Mouse (Mus musculus) midbrain, embryonic 13.5 days (tissue): ENCODE measurements around the gene Specc1. TPM values are rescaled to one million over a fixed set of nuclear protein-coding genes. Genes with fewer than 3 reads are reported as not detected.

Experiments
- ATAC-seq: fragments of 200-750 bp; cut with Nextera tagmentation; 2 replicates; pipeline ENCODE4 v1.8.0; 2017; ENCODE audit warnings: mild to moderate bottlenecking, moderate TSS enrichment, moderate library complexity
- H3K27ac ChIP-seq: fragments of 300-500 bp; sonication (generic); 2 replicates; pipeline ENCODE4 v1.5.1; 2015; ENCODE audit warnings: inconsistent platforms, mild to moderate bottlenecking, moderate library complexity
- H3K27me3 ChIP-seq: fragments of 300-500 bp; sonication (generic); 2 replicates; pipeline ENCODE4 v1.6.1; 2015; ENCODE audit warnings: mild to moderate bottlenecking, inconsistent platforms
- H3K36me3 ChIP-seq: fragments of 300-500 bp; sonication (generic); 2 replicates; pipeline ENCODE4 v1.6.1; 2015; ENCODE audit warnings: mild to moderate bottlenecking, inconsistent platforms
- H3K4me1 ChIP-seq: fragments of 300-500 bp; sonication (generic); replicated peaks from 2 replicates; pipeline ENCODE4 v1.6.1; 2015; ENCODE audit warnings: inconsistent platforms
- H3K4me2 ChIP-seq: fragments of 300-500 bp; sonication (generic); replicated peaks from 2 replicates; pipeline ENCODE4 v1.6.1; 2015; ENCODE audit warnings: moderate library complexity, mild to moderate bottlenecking, inconsistent platforms
- H3K4me3 ChIP-seq: fragments of 300-500 bp; sonication (generic); replicated peaks from 2 replicates; pipeline ENCODE4 v1.5.1; 2015; ENCODE audit warnings: mild to moderate bottlenecking, inconsistent platforms
- H3K9ac ChIP-seq: fragments of 300-500 bp; sonication (generic); replicated peaks from 2 replicates; pipeline ENCODE4 v1.6.1; 2015; ENCODE audit warnings: mild to moderate bottlenecking, inconsistent platforms
- H3K9me3 ChIP-seq: fragments of 300-500 bp; sonication (generic); 2 replicates; pipeline ENCODE4 v1.6.1; 2016; ENCODE audit warnings: mild to moderate bottlenecking, inconsistent platforms
- WGBS: fragments of 180-500 bp; shearing (Covaris S2); methylation state at CpG from one replicate; pipeline ENCODE4 v1.1.7; 2015; 5-methylcytosine and 5-hydroxymethylcytosine counted together
- polyA plus RNA-seq: library from polyadenylated mRNA; unstranded; fragments of >200 nt; fragmentation: Nextera tagmentation; extraction: Ambion mirVana; gene quantifications from 2 replicates; pipeline ENCODE4 v1.2.1, GENCODE M21; 2015

Specc1 gene
- polyA plus RNA-seq, 1 experiment from 2014 or later = 15.2 TPM

DNA sequence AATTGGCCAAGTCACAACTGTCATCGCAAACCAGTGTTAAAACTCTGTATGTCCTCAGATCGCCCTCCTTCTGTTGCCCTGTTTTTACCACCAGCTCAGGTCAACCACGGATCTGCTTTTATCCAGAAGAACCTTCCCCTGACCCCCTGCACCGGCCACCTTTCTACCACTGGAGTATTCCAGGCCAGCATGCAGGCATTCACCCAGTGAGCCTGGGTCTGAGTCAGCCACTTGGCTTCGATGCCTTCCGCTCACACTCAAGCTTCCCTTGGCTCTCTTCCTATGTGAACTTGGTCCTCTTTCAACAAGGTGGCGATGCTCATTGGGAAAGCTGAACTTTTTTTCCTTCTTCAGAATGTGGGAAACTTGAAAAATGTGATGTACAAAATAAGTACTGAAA is 113.6 kb downstream of the Specc1 start:
- no peak overlapping the region for H3K4me3 ChIP-seq
- no peak for ATAC-seq
- no peaks in the 10 kb centered on the region for H3K27me3 ChIP-seq
- H3K27ac ChIP-seq = no peak overlapping the region
- no peak overlapping the region for H3K4me2 ChIP-seq
- H3K9ac ChIP-seq = no peak overlapping the region
- no peaks in the 10 kb centered on the region for H3K9me3 ChIP-seq
- peaks cover 10% of the 10 kb centered on the region for H3K4me1 ChIP-seq
- H3K36me3 ChIP-seq = no peaks in the 10 kb centered on the region
- WGBS = 84% methylated on average over 7 of the region's 7 CpGs

DNA sequence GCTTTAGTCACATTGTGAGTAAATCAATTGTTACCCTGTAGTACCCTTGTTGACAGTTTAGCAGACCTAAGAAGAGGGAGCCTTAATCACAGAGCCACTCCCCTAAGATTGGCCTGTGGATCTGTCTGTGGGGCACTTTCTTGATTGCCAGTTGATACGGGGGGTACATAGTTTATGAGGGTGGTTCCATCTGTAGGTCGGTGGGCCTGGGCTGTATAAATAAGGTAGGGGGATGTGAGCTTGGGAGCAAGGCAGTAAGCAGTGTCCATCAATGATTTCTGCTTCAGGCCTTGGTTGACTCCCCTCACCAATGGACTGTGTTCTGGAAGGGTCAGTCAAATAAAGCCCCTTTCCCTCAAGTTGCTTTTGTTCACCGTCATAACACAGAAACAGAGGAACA is 115.8 kb downstream of the Specc1 start:
- ATAC-seq = no peak

DNA sequence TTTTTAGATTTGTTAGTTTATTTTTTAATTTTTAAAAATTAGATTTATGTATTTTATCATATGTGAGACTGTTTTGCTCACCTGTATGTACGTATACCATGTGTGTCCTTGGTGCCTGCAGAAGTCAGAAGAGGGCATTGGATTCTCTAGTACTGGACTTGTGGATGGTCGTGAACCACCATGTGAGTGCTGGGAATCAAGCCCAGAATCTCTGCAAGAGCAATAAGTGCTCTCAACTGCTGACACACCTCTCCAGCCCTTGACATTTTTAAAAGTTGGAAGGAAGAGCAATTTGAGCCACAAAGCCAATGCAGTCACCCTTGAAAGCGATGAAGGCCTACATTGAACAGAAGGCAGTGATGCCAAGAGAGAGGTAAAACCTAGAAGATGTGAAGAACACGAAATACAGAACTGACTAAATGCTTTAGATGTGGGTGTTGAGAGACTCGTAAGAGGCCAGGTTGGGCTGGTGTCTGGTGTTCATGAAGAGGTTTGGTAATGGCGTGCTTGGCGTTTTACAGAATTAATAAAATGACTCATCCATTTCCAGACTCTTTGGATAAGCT is 117.1 kb downstream of the Specc1 start:
- no peak overlapping the region for H3K4me2 ChIP-seq
- no peaks in the 10 kb centered on the region for H3K27me3 ChIP-seq
- H3K4me3 ChIP-seq = no peak overlapping the region
- H3K36me3 ChIP-seq = no peaks in the 10 kb centered on the region
- WGBS = 88% methylated on average over 7 of the region's 7 CpGs
- H3K9ac ChIP-seq = no peak overlapping the region
- peaks cover 24% of the 10 kb centered on the region for H3K4me1 ChIP-seq
- H3K27ac ChIP-seq = no peak overlapping the region
- H3K9me3 ChIP-seq = no peaks in the 10 kb centered on the region
- ATAC-seq = no peak

More for the DNA sequence above, 115.8 kb downstream of the Specc1 start:
- Histone ChIP-seq H3K27ac (no peak overlapping the region), H3K4me2 (no peak overlapping the region), H3K9me3 (no peaks in the 10 kb centered on the region), H3K4me1 (peaks cover 14% of the 10 kb centered on the region), H3K9ac (no peak overlapping the region), H3K27me3 (no peaks in the 10 kb centered on the region), H3K36me3 (no peaks in the 10 kb centered on the region), H3K4me3 (no peak overlapping the region)
- 91% methylated on average over 3 of the region's 3 CpGs for WGBS

GRCm38 (mm10) chr11:62074578-62074977 is 118.0 kb downstream of the Specc1 start:
- Histone ChIP-seq H3K9ac (no peak overlapping the region), H3K4me3 (no peak overlapping the region)
- 90% methylated on average over 8 of the region's 8 CpGs for WGBS

GRCm38 (mm10) chr11:62075071-62075470 is 118.5 kb downstream of the Specc1 start:
- H3K9ac ChIP-seq = no peak overlapping the region
- ATAC-seq = no peak
- 90% methylated on average over 3 of the region's 3 CpGs for WGBS
- H3K9me3 ChIP-seq = no peaks in the 10 kb centered on the region
- peaks cover 14% of the 10 kb centered on the region for H3K4me1 ChIP-seq
- H3K36me3 ChIP-seq = no peaks in the 10 kb centered on the region
- no peak overlapping the region for H3K27ac ChIP-seq
- H3K27me3 ChIP-seq = no peaks in the 10 kb centered on the region
- no peak overlapping the region for H3K4me3 ChIP-seq
- H3K4me2 ChIP-seq = no peak overlapping the region

More at GRCm38 (mm10) chr11:62074578-62074977, 118.0 kb downstream of the Specc1 start:
- Histone ChIP-seq H3K9me3 (no peaks in the 10 kb centered on the region), H3K27ac (no peak overlapping the region), H3K4me1 (peaks cover 19% of the 10 kb centered on the region), H3K4me2 (no peak overlapping the region), H3K36me3 (no peaks in the 10 kb centered on the region), H3K27me3 (no peaks in the 10 kb centered on the region)
- ATAC-seq = no peak

GRCm38 (mm10) chr11:62075551-62075950 is 119.0 kb downstream of the Specc1 start:
- no peak overlapping the region for H3K4me2 ChIP-seq
- 94% methylated on average over 5 of the region's 5 CpGs for WGBS

GRCm38 (mm10) chr11:62076345-62077156 is 120.0 kb downstream of the Specc1 start:
- Histone ChIP-seq H3K9ac (peak overlapping the region; percentile 90), H3K4me3 (peak overlapping the region; percentile 74), H3K4me2 (peak overlapping the region; percentile 66), H3K36me3 (no peaks in the 10 kb centered on the region), H3K27ac (peak overlapping the region; percentile 94), H3K4me1 (peaks cover 14% of the 10 kb centered on the region), H3K9me3 (no peaks in the 10 kb centered on the region), H3K27me3 (no peaks in the 10 kb centered on the region)
- ATAC-seq = peak; percentile 99
- 5% methylated on average over 34 of the region's 42 CpGs for WGBS

More at GRCm38 (mm10) chr11:62075551-62075950, 119.0 kb downstream of the Specc1 start:
- Histone ChIP-seq H3K4me1 (peaks cover 14% of the 10 kb centered on the region), H3K36me3 (no peaks in the 10 kb centered on the region), H3K27me3 (no peaks in the 10 kb centered on the region), H3K9me3 (no peaks in the 10 kb centered on the region), H3K4me3 (no peak overlapping the region), H3K27ac (no peak overlapping the region), H3K9ac (no peak overlapping the region)
- ATAC-seq = no peak

DNA sequence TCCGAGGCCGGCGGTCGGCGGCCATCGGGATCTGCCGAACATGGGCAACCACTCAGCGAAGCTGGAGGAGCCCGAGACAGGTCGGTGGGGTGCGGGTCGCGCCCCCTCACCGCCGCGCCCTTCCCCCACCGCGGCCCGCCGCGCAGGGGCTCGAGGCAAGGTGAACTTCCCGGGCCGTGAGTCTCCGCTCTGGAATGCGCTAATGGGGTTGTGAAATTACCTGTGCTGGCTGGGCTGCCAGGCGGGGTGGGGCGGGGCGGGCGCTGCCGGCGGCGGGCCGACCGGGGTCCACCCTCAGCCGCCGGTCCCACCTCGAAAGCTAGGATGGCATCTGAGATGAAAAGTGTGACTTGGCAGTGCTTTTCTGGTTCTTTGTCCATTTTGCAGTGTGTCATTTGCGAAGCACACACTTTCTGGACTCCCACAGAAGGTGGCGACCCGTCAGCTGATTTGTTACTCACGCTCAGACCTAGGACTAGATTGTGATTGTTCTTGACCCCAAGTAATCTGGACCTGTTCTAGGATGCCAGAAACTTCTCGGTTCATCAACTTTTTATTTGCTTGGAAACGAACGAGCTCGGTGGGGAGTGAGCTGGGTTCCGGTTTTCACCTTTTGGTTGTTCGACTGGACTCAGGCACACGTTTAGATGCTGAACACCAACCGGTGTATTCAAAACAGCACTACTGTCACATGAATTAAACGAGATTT is 120.7 kb downstream of the Specc1 start:
- peak overlapping the region; percentile 94 for H3K27ac ChIP-seq
- H3K9ac ChIP-seq = peak overlapping the region; percentile 90
- WGBS = under 1% methylated on average over 49 of the region's 51 CpGs
- no peaks in the 10 kb centered on the region for H3K36me3 ChIP-seq
- 0 out of 2 replicates have a peak, but pooled peaks have one; percentile 9 for ATAC-seq
- peak overlapping the region; percentile 66 for H3K4me2 ChIP-seq
- H3K4me1 ChIP-seq = peaks cover 14% of the 10 kb centered on the region
- no peaks in the 10 kb centered on the region for H3K27me3 ChIP-seq
- H3K9me3 ChIP-seq = no peaks in the 10 kb centered on the region
- peak overlapping the region; percentile 74 for H3K4me3 ChIP-seq

GRCm38 (mm10) chr11:62078371-62078770 is 121.8 kb downstream of the Specc1 start:
- Histone ChIP-seq H3K4me1 (peaks cover 14% of the 10 kb centered on the region), H3K4me3 (peak overlapping the region; percentile 74; the same call in 1 of the 2 replicates), H3K27ac (no peak overlapping the region), H3K4me2 (peak overlapping the region; percentile 66), H3K27me3 (no peaks in the 10 kb centered on the region), H3K9ac (no peak overlapping the region), H3K36me3 (no peaks in the 10 kb centered on the region), H3K9me3 (no peaks in the 10 kb centered on the region)
- 95% methylated on average over 10 of the region's 10 CpGs for WGBS
- ATAC-seq = no peak

- H3K9me3 ChIP-seq = no peaks in the 10 kb centered on the region
- no peak for ATAC-seq
- no peaks in the 10 kb centered on the region for H3K36me3 ChIP-seq
- no peak overlapping the region for H3K4me2 ChIP-seq
- H3K4me1 ChIP-seq = peaks cover 14% of the 10 kb centered on the region
- no peak overlapping the region for H3K27ac ChIP-seq
- 89% methylated on average over 8 of the region's 8 CpGs for WGBS
- H3K4me3 ChIP-seq = no peak overlapping the region
- no peaks in the 10 kb centered on the region for H3K27me3 ChIP-seq
- no peak overlapping the region for H3K9ac ChIP-seq
These were observed 122.7 kb downstream of the Specc1 start for GRCm38 (mm10) chr11:62079100-62079857.

DNA sequence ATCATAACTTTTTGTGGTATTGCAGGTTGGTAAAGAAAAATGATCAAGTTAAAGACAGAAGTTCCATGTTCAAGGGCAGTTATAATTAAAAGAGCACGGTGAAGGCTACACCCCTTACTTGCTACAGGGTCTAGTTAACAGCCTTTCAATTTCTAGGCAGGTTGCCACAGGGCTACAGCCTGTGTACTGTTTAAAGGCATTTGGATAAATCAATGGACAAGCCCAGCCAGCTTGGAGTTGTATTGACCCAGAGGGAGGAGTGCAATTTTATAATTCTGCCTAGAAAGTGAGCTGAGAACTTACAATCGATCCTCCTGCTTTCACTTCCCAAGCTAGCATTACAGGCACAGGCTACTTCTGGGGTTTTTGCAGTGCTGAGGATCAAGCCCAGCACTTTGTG is 123.9 kb downstream of the Specc1 start:
- Histone ChIP-seq H3K9me3 (no peaks in the 10 kb centered on the region), H3K4me2 (no peak overlapping the region), H3K9ac (no peak overlapping the region), H3K4me1 (peaks cover 14% of the 10 kb centered on the region), H3K27ac (no peak overlapping the region), H3K36me3 (no peaks in the 10 kb centered on the region), H3K27me3 (no peaks in the 10 kb centered on the region), H3K4me3 (no peak overlapping the region)
- no peak for ATAC-seq
- 85% methylated on average over 2 of the region's 2 CpGs for WGBS
